Mouse (Mus musculus) heart, adult 10 weeks (tissue): ENCODE results near the gene Cdx2. TPM values are rescaled to one million over a fixed set of nuclear protein-coding genes. Genes with fewer than 3 reads are reported as not detected.

Experiments used
- polyA plus RNA-seq: library from polyadenylated mRNA; stranded (reverse); fragments of 350-450 nt; fragmentation: Illumina TruSeq; extraction: RNeasy Lipid Tissue Mini Kit (QIAGEN cat#74804); gene quantifications from one replicate; pipeline ENCODE4 v1.2.3, GENCODE M21; 2014; ENCODE audit warnings: low read depth, low replicate concordance

Gene Cdx2
- not detected for polyA plus RNA-seq

GRCm38 (mm10) chr5:147306638-147307397 lies at the start of gene Cdx2:
Gene Cdx2, minus strand, starts transcription at chr5:147307270.

GRCm38 (mm10) chr5:147322183-147322582 lies 15.1 kb upstream of the Cdx2 start, which contains the start of gene Urad:
Gene Urad, minus strand, starts transcription at chr5:147322440.

DNA sequence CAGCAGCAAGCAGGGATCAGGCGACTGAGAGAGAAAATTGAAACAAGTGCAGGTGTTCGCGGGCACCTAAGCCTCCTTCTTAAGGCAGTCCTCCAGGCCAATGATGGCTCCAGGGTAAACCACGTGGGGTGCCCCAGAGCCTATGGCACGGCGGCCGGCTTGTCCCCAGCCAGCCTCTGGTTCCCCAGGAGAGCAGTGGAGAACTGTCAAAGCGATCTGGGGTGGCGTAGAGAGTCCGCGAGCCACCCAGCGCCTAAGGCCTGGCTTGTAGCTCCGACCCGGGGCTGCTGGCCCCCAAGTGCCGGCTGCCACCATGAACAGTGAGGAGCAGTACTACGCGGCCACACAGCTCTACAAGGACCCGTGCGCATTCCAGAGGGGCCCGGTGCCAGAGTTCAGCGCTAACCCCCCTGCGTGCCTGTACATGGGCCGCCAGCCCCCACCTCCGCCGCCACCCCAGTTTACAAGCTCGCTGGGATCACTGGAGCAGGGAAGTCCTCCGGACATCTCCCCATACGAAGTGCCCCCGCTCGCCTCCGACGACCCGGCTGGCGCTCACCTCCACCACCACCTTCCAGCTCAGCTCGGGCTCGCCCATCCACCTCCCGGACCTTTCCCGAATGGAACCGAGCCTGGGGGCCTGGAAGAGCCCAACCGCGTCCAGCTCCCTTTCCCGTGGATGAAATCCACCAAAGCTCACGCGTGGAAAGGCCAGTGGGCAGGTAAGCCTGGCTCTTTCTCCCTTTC lies 37.0 kb downstream of the Cdx2 start, which contains the start of gene Pdx1:
TSS of gene Pdx1 (plus strand) at position 34 of the 747 bp plus-strand sequence.

Other genes with a start within 250 kb of the Cdx2 start
- 8.7 TPM for gene Lnx2, start 230.7 kb downstream of the Cdx2 start, polyA plus RNA-seq
- gene Polr1d, start 230.2 kb downstream of the Cdx2 start, polyA plus RNA-seq, result 82.8 TPM
- not detected for gene Gsx1, start 118.6 kb downstream of the Cdx2 start, polyA plus RNA-seq
- not detected for gene Pdx1, start 37.3 kb downstream of the Cdx2 start, polyA plus RNA-seq
- gene Urad, start 15.2 kb upstream of the Cdx2 start, polyA plus RNA-seq, result not detected
- 0.16 TPM for gene Flt3, start 93.2 kb upstream of the Cdx2 start, polyA plus RNA-seq
- 16.8 TPM for gene Pan3, start 122.9 kb upstream of the Cdx2 start, polyA plus RNA-seq